Mouse (Mus musculus): ENCODE data around the gene Glrx.

GRCm38 (mm10) chr13:75835461-75835860, 4.2 kb upstream of the Glrx start:
- TF ChIP-seq GATA1 (IDR thresholded peaks at IDR 0.05; ENCODE audit: borderline replicate concordance, low read length) (no peak), FLI1 (IDR thresholded peaks at IDR 0.05; ENCODE audit: low read length) (no peak)

All from megakaryocyte, embryonic 14.5 days (primary cell).